Mouse (Mus musculus): ENCODE measurements around the gene Prl8a9. TPM values are rescaled to one million over a fixed set of nuclear protein-coding genes. Genes with fewer than 3 reads are reported as not detected.

Prl8a9 gene
- total RNA-seq (2021) = not detected
- long read RNA-seq, experiment 1 = 0 reads
- long read RNA-seq, experiment 2 = 0 reads

GRCm38 (mm10) chr13:27564506-27564905, at the start of gene Prl8a9:
Prl8a9 (minus strand) TSS chr13:27564606.
- DNase-seq = no peak

GRCm38 (mm10) chr13:27610482-27610881, 46.1 kb upstream of the Prl8a9 start, which contains the start of gene Prl7b1:
Prl7b1 (minus strand) TSS chr13:27610582.
- no peak for DNase-seq

- no peak for DNase-seq
Observed at GRCm38 (mm10) chr13:27582071-27582470, 17.7 kb upstream of the Prl8a9 start, which contains the start of gene Prl8a1. Prl8a1 (minus strand) TSS chr13:27582171.

- no peak for DNase-seq
Observed at GRCm38 (mm10) chr13:27553336-27553735, 11.1 kb downstream of the Prl8a9 start.

- no peak for DNase-seq
Observed at GRCm38 (mm10) chr13:27523156-27523555, 41.2 kb downstream of the Prl8a9 start.

GRCm38 (mm10) chr13:27513117-27513516, 51.3 kb downstream of the Prl8a9 start, which contains the start of gene Prl8a8:
Prl8a8 (minus strand) TSS chr13:27513217.
- DNase-seq = no peak

Other genes starting within 250 kb of the Prl8a9 start
- gene Prl8a2, start 218.9 kb downstream of the Prl8a9 start, total RNA-seq (2021) = not detected
- not detected for gene Prl2b1, start 173.8 kb downstream of the Prl8a9 start, total RNA-seq (2021)
- not detected for gene Prl8a6, start 125.9 kb downstream of the Prl8a9 start, total RNA-seq (2021)
- gene Prl8a8, start 51.4 kb downstream of the Prl8a9 start, total RNA-seq (2021) = not detected
- not detected for gene Prl8a1, start 17.6 kb upstream of the Prl8a9 start, total RNA-seq (2021)
- not detected for gene Prl7b1, start 46.0 kb upstream of the Prl8a9 start, total RNA-seq (2021)
- gene Prl7a1, start 77.9 kb upstream of the Prl8a9 start, total RNA-seq (2021) = not detected
- not detected for gene Prl7a2, start 103.4 kb upstream of the Prl8a9 start, total RNA-seq (2021)
- not detected for gene Prl7d1, start 152.1 kb upstream of the Prl8a9 start, total RNA-seq (2021)
- gene Prl7c1, start 216.2 kb upstream of the Prl8a9 start, total RNA-seq (2021) = not detected
- not detected for gene Prl2a1, start 237.0 kb upstream of the Prl8a9 start, total RNA-seq (2021)

Data from gastrocnemius, postnatal 25 days (tissue).